Mouse (Mus musculus) megakaryocyte, embryonic 14.5 days (primary cell): ENCODE results near the gene Saal1.

ENCODE experiments used
- FLI1 ChIP-seq: IDR thresholded peaks from 2 replicates; pipeline ENCODE4 v1.6.1; 2012; ENCODE audit warnings: low read length, inconsistent platforms, mixed read lengths
- GATA1 ChIP-seq: IDR thresholded peaks from 3 replicates; pipeline ENCODE4 v1.6.1; 2012; ENCODE audit warnings: mixed read lengths, low read length, inconsistent platforms, borderline replicate concordance

GRCm38 (mm10) chr7:46732458-46732857 is 22.0 kb upstream of the Saal1 start, which contains the start of gene Saa4:
- TF ChIP-seq GATA1 (no peak), FLI1 (no peak)
